Mouse (Mus musculus): ENCODE data around the gene Aggf1. TPM values are rescaled to one million over a fixed set of nuclear protein-coding genes. Genes with fewer than 3 reads are reported as not detected.
A peak's percentile ranks its signal among the peaks of the same experiment; 100 is the strongest.

The Aggf1 gene
- polyA plus RNA-seq, 1 experiment from 2014 or later: 41.9 TPM

DNA sequence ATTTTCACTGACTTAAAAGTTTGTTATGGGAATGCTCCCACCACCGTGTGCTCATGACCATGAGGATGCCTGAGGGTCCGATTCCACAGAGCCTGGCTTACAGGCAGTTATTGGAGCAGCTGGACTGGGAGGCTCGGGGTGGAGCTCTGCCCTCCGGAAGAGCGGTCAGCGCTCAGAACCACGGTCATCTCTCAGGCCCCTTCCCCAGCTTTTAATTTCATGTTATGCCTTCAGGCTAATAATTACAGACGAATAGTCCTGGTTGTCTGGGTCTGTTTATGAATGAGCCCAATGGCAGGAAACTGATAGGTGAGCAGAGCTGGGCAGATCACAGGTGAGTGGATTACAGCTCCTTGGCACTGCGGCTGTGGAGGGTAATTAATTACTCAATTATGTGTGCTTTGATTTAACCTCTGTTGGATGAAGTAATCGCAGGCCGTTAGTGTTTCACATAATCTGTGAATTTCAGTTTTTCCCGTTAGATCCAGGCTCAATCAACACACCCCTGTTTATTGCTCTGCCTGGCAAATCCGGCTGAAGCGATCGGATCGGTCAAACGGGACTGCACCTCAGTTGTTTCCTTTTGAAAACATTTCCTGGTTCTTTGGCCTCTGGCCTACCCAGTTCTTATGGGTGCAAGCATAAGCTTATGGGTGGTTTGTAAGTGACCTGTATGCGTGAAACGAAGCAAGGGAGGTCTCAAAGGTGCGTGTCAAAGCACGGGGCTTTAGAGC is 48.4 kb downstream of the Aggf1 start:
- H3K36me3 ChIP-seq: no peaks in the 10 kb centered on the region; the same call in 1 of the 2 replicates
- 18% methylated on average over 21 of the region's 21 CpGs for WGBS
- H3K9me3 ChIP-seq (replicated peaks): no peaks in the 10 kb centered on the region
- H3K27ac ChIP-seq (replicated peaks): peak overlapping the region; percentile 100
- H3K4me1 ChIP-seq: peaks cover 40% of the 10 kb centered on the region
- H3K4me3 ChIP-seq: peak overlapping the region; percentile 91
- H3K27me3 ChIP-seq (ENCODE audit: low read depth, poor library complexity, severe bottlenecking): no peaks in the 10 kb centered on the region
- DNase-seq (ENCODE audit: low spot score): peak; percentile 53

DNA sequence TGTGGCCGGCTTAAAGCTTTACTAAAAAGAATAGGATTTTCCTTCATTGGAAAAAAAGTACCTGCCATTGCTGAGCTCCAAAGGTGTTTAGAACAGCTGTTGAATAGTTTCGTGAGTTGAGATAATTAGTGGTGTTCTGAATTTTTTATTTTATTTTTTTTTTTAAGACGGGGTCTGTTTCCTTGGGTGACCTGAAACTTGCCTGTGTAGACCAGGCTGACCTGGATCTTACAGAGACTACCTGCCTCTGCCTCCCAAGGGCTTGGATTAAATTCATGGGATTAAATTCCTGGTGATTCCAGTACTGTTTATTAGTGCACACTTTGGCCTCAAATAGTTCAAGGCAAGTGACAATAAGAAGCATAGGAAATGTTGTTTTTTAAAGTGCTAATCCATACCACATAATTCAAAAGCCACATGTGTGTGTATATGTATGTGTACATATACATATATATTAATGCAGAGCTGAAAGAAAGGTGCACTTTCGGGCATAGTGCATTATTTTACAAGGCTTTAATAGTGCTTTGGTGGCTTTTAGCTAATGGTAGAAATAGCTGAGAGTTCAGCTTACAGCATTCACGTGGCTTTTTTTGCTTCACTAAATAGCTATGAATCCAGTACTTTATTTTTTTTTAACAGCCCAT is 49.1 kb downstream of the Aggf1 start:
- no peak for DNase-seq (ENCODE audit: low spot score)
- Histone ChIP-seq H3K27me3 (ENCODE audit: low read depth, poor library complexity, severe bottlenecking) (no peaks in the 10 kb centered on the region), H3K9me3 (replicated peaks) (no peaks in the 10 kb centered on the region), H3K4me1 (peaks cover 40% of the 10 kb centered on the region), H3K4me3 (peak overlapping the region; percentile 91), H3K27ac (replicated peaks) (peak overlapping the region; percentile 100), H3K36me3 (no peaks in the 10 kb centered on the region; the same call in 1 of the 2 replicates)
- 21% methylated on average over 5 of the region's 5 CpGs for WGBS

DNA sequence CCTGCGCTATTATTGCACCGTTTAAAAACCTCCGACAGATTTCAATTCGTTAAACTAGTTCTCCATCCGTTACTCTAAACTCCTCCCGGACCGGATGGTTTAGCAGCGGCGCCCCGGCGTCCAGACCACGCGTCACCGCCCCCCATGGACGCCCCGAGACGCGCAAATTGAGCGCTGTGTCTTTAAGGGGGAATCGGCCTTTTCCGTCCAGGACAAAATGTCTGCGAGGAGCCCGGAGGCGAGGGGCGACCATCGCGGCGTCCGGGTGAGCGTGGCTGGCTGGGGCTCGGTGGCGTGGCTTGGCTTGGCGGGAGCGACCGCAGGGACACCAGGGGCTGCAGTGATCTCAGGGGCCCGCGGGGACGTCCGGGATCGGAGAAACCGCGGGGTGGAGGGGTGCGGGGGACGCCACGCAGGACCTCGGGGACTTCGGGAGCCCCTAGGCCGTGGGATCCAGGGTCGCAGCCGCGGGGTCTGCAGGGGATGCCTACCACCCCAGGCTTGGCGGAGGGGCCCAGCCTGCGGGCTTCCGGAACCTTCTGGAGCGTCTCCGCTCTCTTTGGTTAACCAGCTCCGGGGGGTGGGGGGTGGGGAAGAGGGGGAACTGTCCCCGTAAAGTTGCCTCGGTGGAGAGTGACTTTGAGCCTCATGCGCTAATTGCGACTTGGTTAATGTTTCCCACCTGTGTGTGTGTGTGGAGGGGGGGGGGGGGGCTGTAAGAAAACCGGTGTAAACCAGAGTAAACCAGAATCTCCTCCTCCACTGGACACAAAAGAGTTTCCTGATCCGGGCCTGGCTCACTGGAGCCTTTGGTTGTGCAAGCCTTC is 49.9 kb downstream of the Aggf1 start:
- 0% methylated on average over 63 of the region's 63 CpGs for WGBS
- Histone ChIP-seq H3K36me3 (no peaks in the 10 kb centered on the region; the same call in 1 of the 2 replicates), H3K27ac (replicated peaks) (peak overlapping the region; percentile 100), H3K4me1 (peaks cover 35% of the 10 kb centered on the region), H3K27me3 (ENCODE audit: low read depth, poor library complexity, severe bottlenecking) (no peaks in the 10 kb centered on the region), H3K4me3 (peak overlapping the region; percentile 91), H3K9me3 (replicated peaks) (no peaks in the 10 kb centered on the region)
- DNase-seq (ENCODE audit: low spot score): peak; percentile 80

DNA sequence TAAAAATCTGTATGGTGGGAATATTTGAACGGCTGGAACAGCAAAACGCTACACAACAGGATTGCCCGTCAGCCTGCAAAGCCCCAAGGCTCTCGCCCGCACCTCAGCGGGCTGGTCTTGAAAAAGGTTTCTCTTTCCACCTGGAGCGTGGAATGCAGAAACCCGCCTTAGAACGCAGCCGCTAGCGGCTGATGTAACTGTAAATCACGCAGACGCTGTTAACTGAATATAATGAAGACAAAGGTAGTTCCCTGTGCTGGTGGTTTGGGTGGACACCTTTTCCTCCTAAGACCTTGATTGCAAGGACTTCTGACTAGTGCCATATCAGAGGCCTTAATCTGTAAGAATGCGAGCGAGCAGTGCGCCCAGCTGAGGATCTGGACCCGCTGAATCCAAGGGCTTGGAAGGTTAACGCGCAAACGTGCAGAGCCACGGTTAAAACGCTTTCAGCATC is 50.5 kb downstream of the Aggf1 start:
- no peak for DNase-seq (ENCODE audit: low spot score)
- Histone ChIP-seq H3K36me3 (no peaks in the 10 kb centered on the region; the same call in 1 of the 2 replicates), H3K4me1 (peaks cover 35% of the 10 kb centered on the region), H3K9me3 (replicated peaks) (no peaks in the 10 kb centered on the region), H3K27ac (replicated peaks) (peak overlapping the region; percentile 100), H3K27me3 (ENCODE audit: low read depth, poor library complexity, severe bottlenecking) (no peaks in the 10 kb centered on the region), H3K4me3 (peak overlapping the region; percentile 91)
- under 1% methylated on average over 22 of the region's 22 CpGs for WGBS

DNA sequence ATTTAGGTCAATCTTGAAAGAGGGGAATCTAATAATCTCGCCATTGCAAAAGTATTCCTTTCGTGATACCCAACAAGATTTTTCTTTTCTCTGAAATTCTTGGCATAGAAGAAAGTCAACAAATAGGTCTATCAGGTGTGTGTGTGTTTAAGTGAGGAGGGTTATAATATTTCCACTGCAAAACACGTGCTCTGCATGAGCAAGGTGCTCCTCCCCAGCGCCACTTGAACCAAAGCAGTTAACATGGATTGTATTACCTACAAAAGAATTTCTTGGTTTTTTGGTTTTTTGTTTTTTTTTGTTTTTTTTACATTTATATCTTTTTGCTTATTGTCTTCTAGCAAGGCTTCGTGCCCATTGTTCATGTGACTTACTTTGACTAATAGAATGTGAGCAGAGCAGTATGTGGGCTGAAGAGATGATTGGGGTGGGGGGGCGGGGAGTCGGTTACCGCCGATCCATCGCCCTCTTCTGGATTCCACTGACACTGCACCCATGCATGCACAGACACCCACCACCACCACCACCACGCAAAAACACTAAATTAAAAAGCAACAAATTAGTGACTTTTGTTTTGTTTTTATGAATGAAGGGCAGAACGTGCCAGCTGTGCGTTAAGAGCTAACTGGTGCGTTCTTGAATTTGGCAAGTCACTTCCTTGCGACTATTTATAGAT is 51.1 kb downstream of the Aggf1 start:
- peak; percentile 73 for DNase-seq (ENCODE audit: low spot score)
- Histone ChIP-seq H3K27me3 (ENCODE audit: low read depth, poor library complexity, severe bottlenecking) (no peaks in the 10 kb centered on the region), H3K36me3 (no peaks in the 10 kb centered on the region; the same call in 1 of the 2 replicates), H3K4me3 (peak overlapping the region; percentile 91), H3K4me1 (peaks cover 35% of the 10 kb centered on the region), H3K9me3 (replicated peaks) (no peaks in the 10 kb centered on the region), H3K27ac (replicated peaks) (peak overlapping the region; percentile 100)
- WGBS: 24% methylated on average over 15 of the region's 15 CpGs

DNA sequence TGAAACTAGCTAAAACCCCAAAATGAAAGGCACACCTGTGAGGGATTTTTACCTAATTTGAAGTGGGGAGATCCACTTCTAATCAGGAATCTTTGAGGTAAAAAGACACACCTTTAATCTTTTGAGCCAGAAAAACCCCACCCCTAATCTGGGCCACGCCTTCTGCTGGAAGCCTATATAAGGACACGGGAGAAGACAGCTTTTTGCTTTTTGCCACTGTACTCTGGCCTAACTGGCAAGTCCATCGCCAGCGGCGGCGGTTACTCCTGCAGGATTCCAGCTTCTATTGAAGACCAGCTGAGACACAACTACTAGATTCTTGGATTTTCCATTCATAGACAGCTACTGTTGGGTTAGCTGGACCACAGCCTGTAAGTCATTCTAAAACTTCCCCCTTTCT is 51.8 kb downstream of the Aggf1 start, which contains the start of gene Zbed3:
Gene Zbed3, plus strand, starts transcription at position 213 of the 400 bp plus-strand sequence.
- no peaks in the 10 kb centered on the region for H3K36me3 ChIP-seq
- H3K9me3 ChIP-seq (replicated peaks): no peaks in the 10 kb centered on the region
- 87% methylated on average over 6 of the region's 6 CpGs for WGBS
- peaks cover 35% of the 10 kb centered on the region for H3K4me1 ChIP-seq
- H3K4me3 ChIP-seq: peak within 1 kb of the TSS; percentile 91
- no peaks in the 10 kb centered on the region for H3K27me3 ChIP-seq (ENCODE audit: low read depth, poor library complexity, severe bottlenecking)
- no peak for DNase-seq (ENCODE audit: low spot score)
- H3K27ac ChIP-seq (replicated peaks): peak within 1 kb of the TSS; percentile 100

DNA sequence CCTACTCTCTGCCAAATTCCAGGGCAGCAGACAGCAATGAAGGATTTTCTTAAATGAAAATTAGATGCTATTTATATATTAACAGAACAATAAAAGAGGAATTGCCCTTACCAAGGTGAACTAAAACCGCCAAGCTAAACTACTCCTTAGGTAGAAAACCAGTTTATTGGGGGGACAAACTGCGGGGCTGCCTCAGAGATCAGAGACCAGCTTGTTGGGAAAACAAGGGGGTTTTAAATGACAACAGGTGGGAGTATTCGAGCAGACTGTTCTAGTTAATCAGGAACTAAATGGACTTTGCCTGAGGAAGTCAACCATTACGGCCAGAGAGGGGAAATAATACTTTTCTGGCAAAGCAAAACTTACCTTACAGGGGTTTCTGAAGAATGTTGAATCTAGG is 54.7 kb downstream of the Aggf1 start:
- no peak overlapping the region for H3K4me3 ChIP-seq
- no peak for DNase-seq (ENCODE audit: low spot score)
- H3K27me3 ChIP-seq (ENCODE audit: low read depth, poor library complexity, severe bottlenecking): no peaks in the 10 kb centered on the region
- no peak overlapping the region for H3K27ac ChIP-seq (replicated peaks)
- H3K4me1 ChIP-seq: 0 out of 2 replicates have a peak, but pooled peaks cover 8% of the 10 kb centered on the region
- 64% methylated on average over 4 of the region's 4 CpGs for WGBS
- no peaks in the 10 kb centered on the region for H3K9me3 ChIP-seq (replicated peaks)
- no peaks in the 10 kb centered on the region for H3K36me3 ChIP-seq

DNA sequence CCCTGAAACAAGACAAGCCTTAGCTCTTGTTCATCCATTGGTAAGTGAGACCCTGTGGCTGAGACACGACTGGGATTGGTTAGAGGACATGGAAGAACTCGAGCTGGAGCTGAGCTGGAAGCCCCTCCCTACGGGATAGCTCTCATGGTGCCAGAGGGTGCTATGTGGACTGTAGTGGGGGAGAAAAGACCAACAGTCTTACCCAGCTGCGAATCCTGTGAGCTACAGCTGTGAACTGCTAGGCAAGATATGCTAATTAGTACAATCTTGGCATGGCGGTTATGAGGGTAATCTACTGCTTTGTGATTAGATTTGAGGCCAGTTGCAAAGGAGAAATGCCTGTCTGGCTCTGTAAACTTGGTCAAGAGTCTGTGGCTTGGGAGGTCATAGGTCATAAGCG is 56.0 kb downstream of the Aggf1 start:
- Histone ChIP-seq H3K4me1 (no peaks in the 10 kb centered on the region), H3K9me3 (replicated peaks) (no peaks in the 10 kb centered on the region), H3K27ac (replicated peaks) (no peak overlapping the region), H3K36me3 (no peaks in the 10 kb centered on the region), H3K27me3 (ENCODE audit: low read depth, poor library complexity, severe bottlenecking) (no peaks in the 10 kb centered on the region), H3K4me3 (no peak overlapping the region)
- 83% methylated on average over 6 of the region's 6 CpGs for WGBS
- no peak for DNase-seq (ENCODE audit: low spot score)

DNA sequence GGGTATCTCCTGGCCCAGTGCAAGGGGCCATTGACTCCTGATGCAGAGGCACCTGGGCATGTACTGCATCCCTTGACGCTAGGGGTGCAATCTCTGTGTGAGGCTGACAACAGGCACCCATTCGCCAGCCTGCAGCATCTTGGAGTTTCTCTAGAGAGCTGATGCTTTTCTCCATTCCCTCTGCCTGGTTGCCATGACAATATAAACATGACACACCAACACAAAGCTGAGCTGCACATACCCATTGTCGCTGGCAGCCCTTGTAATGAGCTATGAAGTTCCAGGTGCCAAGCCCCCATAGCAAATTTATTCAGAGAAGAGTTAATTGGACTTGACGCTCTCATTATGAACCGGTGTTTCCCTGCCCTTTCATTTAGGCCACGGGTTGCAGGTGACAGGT is 63.1 kb downstream of the Aggf1 start:
- no peak for DNase-seq (ENCODE audit: low spot score)
- Histone ChIP-seq H3K27me3 (ENCODE audit: low read depth, poor library complexity, severe bottlenecking) (no peaks in the 10 kb centered on the region), H3K4me1 (no peaks in the 10 kb centered on the region), H3K27ac (replicated peaks) (no peak overlapping the region), H3K36me3 (no peaks in the 10 kb centered on the region), H3K9me3 (replicated peaks) (no peaks in the 10 kb centered on the region), H3K4me3 (no peak overlapping the region)
- 76% methylated on average over 6 of the region's 6 CpGs for WGBS

DNA sequence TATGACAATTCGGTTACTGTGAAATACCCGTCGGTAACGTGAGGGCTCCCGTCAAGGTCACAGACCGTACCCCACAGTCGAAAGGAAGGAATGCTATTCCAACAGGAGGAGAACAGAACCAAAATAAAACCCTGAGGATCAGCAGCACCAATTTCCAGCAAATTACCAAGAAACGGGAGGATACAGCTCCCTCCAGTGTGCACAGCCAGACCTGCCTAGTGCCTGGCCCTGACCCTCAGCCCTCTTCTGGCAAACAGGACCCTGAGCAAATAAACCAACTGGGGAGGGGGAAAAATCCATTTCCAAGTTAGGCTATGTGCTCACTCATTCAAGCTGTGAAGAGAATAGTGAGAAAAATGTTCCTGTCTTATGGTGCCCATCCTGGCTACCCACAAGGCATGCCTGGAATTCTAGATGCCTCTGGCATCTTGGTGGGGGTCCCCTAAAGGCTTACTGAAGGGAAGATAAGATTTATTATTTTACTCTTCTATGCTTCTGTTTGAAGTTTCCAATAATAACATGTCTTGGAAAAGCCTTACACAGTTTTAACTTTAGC is 68.0 kb downstream of the Aggf1 start:
- H3K36me3 ChIP-seq: no peaks in the 10 kb centered on the region
- H3K27ac ChIP-seq (replicated peaks): no peak overlapping the region
- no peaks in the 10 kb centered on the region for H3K9me3 ChIP-seq (replicated peaks)
- H3K27me3 ChIP-seq (ENCODE audit: low read depth, poor library complexity, severe bottlenecking): no peaks in the 10 kb centered on the region
- no peak overlapping the region for H3K4me3 ChIP-seq
- DNase-seq (ENCODE audit: low spot score): no peak
- H3K4me1 ChIP-seq: no peaks in the 10 kb centered on the region
- 82% methylated on average over 8 of the region's 8 CpGs for WGBS

DNA sequence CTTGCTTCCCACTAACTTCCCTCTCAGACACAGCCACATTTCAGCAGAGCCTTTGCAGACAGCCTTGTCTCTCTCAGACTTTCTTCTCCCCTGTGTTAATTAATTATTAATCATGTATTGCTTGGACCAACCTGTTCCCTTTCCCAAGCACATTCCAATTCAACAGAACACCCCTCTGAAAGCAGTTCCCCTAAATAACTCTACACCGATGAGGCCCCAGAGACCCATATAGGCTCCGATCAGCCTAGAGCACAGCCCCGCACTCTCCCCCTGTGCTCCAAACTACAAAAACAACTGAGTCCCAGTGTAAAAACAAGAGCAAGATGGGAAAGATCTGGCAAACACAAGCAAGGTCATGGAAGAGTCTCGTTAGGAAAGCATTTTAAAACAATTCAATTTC is 68.6 kb downstream of the Aggf1 start:
- Histone ChIP-seq H3K27me3 (ENCODE audit: low read depth, poor library complexity, severe bottlenecking) (no peaks in the 10 kb centered on the region), H3K27ac (replicated peaks) (no peak overlapping the region), H3K36me3 (no peaks in the 10 kb centered on the region), H3K4me1 (no peaks in the 10 kb centered on the region), H3K9me3 (replicated peaks) (no peaks in the 10 kb centered on the region), H3K4me3 (no peak overlapping the region)
- WGBS: 82% methylated on average over 4 of the region's 4 CpGs
- DNase-seq (ENCODE audit: low spot score): no peak

Data from midbrain, embryonic 10.5 days (tissue).